Mouse (Mus musculus): ENCODE results near the gene Chrnb2.

DNA sequence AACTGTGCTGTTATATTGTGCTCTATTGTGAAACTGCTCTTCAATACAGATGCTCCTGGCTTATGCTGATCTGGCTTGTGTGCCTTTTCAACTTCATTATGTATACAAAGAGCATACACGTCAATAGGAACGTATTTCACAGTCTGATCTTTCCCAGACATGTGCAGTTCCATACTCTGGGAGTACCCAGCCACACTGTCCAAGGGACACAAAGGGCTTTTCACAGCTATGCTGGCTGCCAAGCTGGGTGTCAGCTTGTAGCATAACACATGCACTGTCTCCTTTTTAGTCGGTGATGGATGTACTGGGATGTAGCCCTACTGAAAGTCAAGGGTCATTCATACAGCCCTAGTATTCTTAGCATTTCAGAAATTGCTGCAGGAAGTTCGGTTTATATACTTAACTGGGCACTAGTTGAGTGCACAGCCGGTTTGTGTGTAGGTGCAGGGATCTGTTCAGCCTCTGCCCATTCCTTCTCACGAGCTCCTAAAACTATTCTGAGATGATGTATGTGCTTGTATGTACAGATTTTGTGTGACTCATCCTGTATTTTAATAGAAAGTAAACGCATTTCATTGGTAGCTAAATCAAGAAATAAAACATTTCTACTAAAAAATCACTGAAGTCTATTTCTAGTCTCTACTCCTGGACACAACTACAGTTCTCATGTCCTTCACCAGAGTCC, 40.9 kb downstream of the Chrnb2 start:
- TF ChIP-seq CTCF (IDR thresholded peaks at IDR 0.05) (no peak), EP300 (IDR thresholded peaks at IDR 0.05) (no peak)
